Mouse (Mus musculus): ENCODE data around the gene Gsg1l2. TPM values are rescaled to one million over a fixed set of nuclear protein-coding genes. Genes with fewer than 3 reads are reported as not detected.

Gsg1l2 gene
- total RNA-seq (2021): not detected

- no peak for DNase-seq (ENCODE audit: low spot score in 2 of 2)
- intact Hi-C loops (cut with DNase I): loop anchor here (5.0 kb wide), 1 partner anchor 92 kb away; no protein-coding TSS in a partner anchor
Measured at GRCm38 (mm10) chr11:67774379-67774778, at the start of gene Gsg1l2. TSS of gene Gsg1l2 (plus strand) at chr11:67774608.

DNA sequence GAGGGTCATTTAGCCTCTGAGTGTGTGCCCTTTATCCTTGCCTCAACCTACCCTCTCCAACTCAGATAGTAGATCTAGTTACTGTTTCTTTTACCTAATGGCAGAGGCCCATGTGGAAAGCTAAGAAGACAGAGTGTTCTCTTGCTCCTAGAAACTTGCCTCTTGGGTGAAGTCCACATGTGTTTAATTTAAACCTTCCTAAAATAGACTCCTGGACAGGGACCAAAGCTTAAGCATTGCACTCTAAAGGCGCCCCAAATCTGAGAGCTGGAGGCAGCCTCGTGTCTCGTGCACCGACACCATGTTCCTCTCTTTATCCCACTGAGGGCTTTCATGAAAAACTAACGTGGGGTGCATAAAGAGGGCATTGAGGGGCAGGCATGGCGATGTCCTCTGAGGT lies 47.3 kb upstream of the Gsg1l2 start:
- peak in 1 of 2 experiments; percentile 78 for DNase-seq (ENCODE audit: low spot score in 2 of 2)
- intact Hi-C loops (cut with DNase I): no loop called here

GRCm38 (mm10) chr11:67728726-67729125 lies 45.7 kb upstream of the Gsg1l2 start:
- intact Hi-C loops (cut with DNase I): no loop called here
- no peak for DNase-seq (ENCODE audit: low spot score in 2 of 2)

- no peak for DNase-seq (ENCODE audit: low spot score in 2 of 2)
- intact Hi-C loops (cut with DNase I): no loop called here
Measured at GRCm38 (mm10) chr11:67731056-67731455, 43.4 kb upstream of the Gsg1l2 start.

- DNase-seq (ENCODE audit: low spot score in 2 of 2): no peak
- intact Hi-C loops (cut with DNase I): no loop called here
Measured at GRCm38 (mm10) chr11:67733726-67734125, 40.7 kb upstream of the Gsg1l2 start.

GRCm38 (mm10) chr11:67734597-67734996 lies 39.8 kb upstream of the Gsg1l2 start:
- intact Hi-C loops (cut with DNase I): no loop called here
- DNase-seq (ENCODE audit: low spot score in 2 of 2): peak in 1 of 2 experiments; percentile 84

- no peak for DNase-seq (ENCODE audit: low spot score in 2 of 2)
- intact Hi-C loops (cut with DNase I): no loop called here
Measured at GRCm38 (mm10) chr11:67738345-67738744, 36.1 kb upstream of the Gsg1l2 start.

GRCm38 (mm10) chr11:67738846-67739490 lies 35.4 kb upstream of the Gsg1l2 start:
- DNase-seq (ENCODE audit: low spot score in 2 of 2): no peak
- intact Hi-C loops (cut with DNase I): no loop called here

GRCm38 (mm10) chr11:67741569-67741968 lies 32.8 kb upstream of the Gsg1l2 start:
- intact Hi-C loops (cut with DNase I): no loop called here
- no peak for DNase-seq (ENCODE audit: low spot score in 2 of 2)

GRCm38 (mm10) chr11:67756287-67756686 lies 18.1 kb upstream of the Gsg1l2 start:
- intact Hi-C loops (cut with DNase I): no loop called here
- DNase-seq (ENCODE audit: low spot score in 2 of 2): no peak

DNA sequence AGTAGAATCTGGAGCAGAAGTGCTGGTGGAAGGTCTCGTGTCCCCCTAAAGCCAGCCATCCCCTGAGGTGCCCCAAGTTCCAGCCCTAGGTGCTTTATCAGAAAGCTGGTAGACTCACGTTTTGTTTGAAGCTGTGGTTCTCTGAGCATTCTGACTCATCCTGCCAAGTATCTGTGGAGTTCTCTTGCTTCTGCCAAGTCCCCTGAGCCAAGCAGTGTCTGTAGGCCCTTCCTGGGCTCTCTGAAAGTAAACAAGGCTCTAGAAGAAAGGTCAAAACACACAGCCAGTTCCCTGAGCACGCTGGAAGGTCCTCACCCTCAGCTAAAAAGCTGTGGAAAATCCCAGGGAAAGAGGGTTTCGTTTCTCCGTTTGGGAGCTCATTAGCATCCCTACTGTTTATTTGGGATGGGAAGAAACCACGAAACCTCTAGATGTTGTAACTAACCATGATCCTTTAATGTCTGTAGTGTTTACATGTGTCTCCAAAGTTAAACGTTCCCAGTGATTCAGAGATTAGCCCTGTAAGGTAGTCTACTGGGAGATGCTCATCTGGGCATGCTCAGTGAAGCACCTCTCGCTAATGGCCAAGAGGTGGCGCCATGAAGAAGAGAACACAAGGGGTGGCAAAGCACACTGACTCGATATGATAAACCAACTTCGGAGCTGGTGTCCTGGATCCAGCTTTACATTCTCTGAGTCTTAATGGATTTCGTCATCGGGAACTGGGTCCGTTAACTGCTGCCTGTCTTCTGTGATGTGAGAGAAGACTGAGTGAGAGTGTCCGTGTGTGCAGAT lies 16.8 kb upstream of the Gsg1l2 start:
- intact Hi-C loops (cut with DNase I): no loop called here
- DNase-seq (ENCODE audit: low spot score in 2 of 2): no peak

GRCm38 (mm10) chr11:67771053-67771452 lies 3.4 kb upstream of the Gsg1l2 start, which contains the start of gene Glp2r:
TSS of gene Glp2r (minus strand) at chr11:67771153.
- no peak for DNase-seq (ENCODE audit: low spot score in 2 of 2)
- intact Hi-C loops (cut with DNase I): loop anchor here (5.0 kb wide), 1 partner anchor 89 kb away; no protein-coding TSS in a partner anchor

- no peak for DNase-seq (ENCODE audit: low spot score in 2 of 2)
- intact Hi-C loops (cut with DNase I): loop anchor here (5.0 kb wide), 1 partner anchor 89 kb away; no protein-coding TSS in a partner anchor
Measured at GRCm38 (mm10) chr11:67771691-67772090, 2.7 kb upstream of the Gsg1l2 start.

GRCm38 (mm10) chr11:67772577-67772976 lies 1.8 kb upstream of the Gsg1l2 start:
- intact Hi-C loops (cut with DNase I): loop anchor here (5.0 kb wide), 1 partner anchor 90 kb away; no protein-coding TSS in a partner anchor
- peak; percentile 77 to 85 for DNase-seq (ENCODE audit: low spot score in 2 of 2)

- intact Hi-C loops (cut with DNase I): no loop called here
- DNase-seq (ENCODE audit: low spot score in 2 of 2): no peak
Measured at GRCm38 (mm10) chr11:67790182-67790581, 15.8 kb downstream of the Gsg1l2 start.

DNA sequence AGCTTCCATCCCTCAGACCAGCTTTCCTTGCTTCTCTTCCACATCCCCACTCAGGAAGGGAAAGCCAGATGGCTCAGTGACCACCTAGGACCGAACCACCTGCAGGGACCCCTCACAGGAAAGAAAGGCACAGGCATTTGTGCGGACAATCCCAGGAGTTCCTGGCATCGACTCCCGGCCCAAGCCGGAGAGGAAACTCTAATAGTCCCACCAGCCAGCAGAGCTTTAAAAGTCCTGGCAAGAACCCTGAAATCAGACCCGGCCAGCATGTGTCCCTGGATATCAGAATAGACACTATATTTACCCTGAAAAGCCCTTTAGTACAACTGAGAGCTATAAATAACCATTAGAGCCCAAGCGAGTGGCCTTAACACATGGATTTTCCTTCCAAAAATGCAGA lies 23.5 kb downstream of the Gsg1l2 start, which contains the start of gene Dhrs7c:
TSS of gene Dhrs7c (plus strand) at position 257 of the 400 bp plus-strand sequence.
- intact Hi-C loops (cut with DNase I): no loop called here
- no peak for DNase-seq (ENCODE audit: low spot score in 2 of 2)

DNA sequence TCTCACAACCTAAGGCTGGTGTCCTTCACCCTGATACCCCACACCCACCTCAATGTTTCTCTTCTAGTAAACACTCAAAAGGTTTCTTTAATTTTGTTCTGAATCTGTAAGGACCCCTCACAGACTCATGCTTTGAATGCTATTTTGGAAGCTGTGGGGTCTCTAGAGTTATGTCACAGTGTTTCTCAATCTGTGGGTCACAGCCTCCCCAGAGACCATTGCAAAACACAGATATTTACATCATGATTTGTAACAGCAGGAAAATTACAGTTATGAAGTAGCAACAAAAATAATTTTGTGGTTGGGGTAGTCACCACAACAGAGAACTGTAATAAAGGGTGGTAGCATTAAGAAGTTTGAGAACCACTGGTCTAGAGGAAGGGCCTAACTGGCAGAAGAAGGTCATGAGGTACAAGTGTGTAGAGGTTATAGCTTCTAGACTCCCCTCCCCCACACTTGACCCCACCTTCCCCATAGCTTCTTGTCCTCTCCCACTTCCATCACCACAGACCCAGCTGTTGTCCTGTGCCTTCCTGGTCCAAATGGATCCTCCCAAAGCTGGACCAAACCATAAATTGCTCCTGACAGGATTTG lies 25.8 kb downstream of the Gsg1l2 start:
- intact Hi-C loops (cut with DNase I): no loop called here
- no peak for DNase-seq (ENCODE audit: low spot score in 2 of 2)

GRCm38 (mm10) chr11:67801169-67801568 lies 26.8 kb downstream of the Gsg1l2 start:
- intact Hi-C loops (cut with DNase I): no loop called here
- peak in 1 of 2 experiments; percentile 75 for DNase-seq (ENCODE audit: low spot score in 2 of 2)

DNA sequence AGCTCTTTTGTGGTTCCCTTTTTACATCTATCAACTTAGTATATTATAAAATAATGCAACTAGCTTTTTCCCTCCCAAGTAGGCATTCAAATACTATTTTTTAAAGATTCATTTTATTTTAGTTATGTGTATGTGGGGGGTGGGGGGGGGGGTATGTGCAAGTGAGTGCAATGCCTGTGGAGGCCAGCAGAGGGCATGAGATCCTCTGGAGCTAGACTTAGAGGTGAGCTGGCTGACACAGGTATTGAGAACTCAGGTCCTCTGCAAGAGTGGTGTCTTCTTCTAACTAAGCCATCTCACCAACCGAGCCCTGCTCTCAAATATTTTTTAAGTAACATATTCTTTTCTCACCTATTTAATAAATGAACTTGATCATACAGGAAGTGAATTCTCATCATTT lies 31.1 kb downstream of the Gsg1l2 start:
- intact Hi-C loops (cut with DNase I): no loop called here
- DNase-seq (ENCODE audit: low spot score in 2 of 2): no peak

- intact Hi-C loops (cut with DNase I): no loop called here
- no peak for DNase-seq (ENCODE audit: low spot score in 2 of 2)
Measured at GRCm38 (mm10) chr11:67806832-67807597, 32.6 kb downstream of the Gsg1l2 start.
